Mouse (Mus musculus) heart, embryonic 13.5 days (tissue): ENCODE results near the gene Vgf. TPM values are rescaled to one million over a fixed set of nuclear protein-coding genes. Genes with fewer than 3 reads are reported as not detected.
A peak's percentile ranks its signal among the peaks of the same experiment; 100 is the strongest.

ENCODE experiments used
- ATAC-seq: fragments of 200-750 bp; cut with Nextera tagmentation; 2 replicates; pipeline ENCODE4 v1.8.0; 2017; ENCODE audit warnings: moderate TSS enrichment; ENCODE audit not compliant: insufficient number of reproducible peaks, low FRiP score, low TSS enrichment; ENCODE audit errors: extremely low read depth
- H3K27ac ChIP-seq: fragments of 300-500 bp; sonication (generic); replicated peaks from 2 replicates; pipeline ENCODE4 v1.5.1; 2015; ENCODE audit warnings: moderate library complexity, mild to moderate bottlenecking, inconsistent platforms
- H3K27me3 ChIP-seq: fragments of 300-500 bp; sonication (generic); replicated peaks from 2 replicates; pipeline ENCODE4 v1.6.1; 2015; ENCODE audit warnings: mild to moderate bottlenecking, inconsistent platforms
- H3K36me3 ChIP-seq: fragments of 300-500 bp; sonication (generic); 2 replicates; pipeline ENCODE4 v1.6.1; 2015; ENCODE audit warnings: mild to moderate bottlenecking, inconsistent platforms
- H3K4me1 ChIP-seq: fragments of 300-500 bp; sonication (generic); 2 replicates; pipeline ENCODE4 v1.6.1; 2015; ENCODE audit warnings: inconsistent platforms
- H3K4me2 ChIP-seq: fragments of 300-500 bp; sonication (generic); 2 replicates; pipeline ENCODE4 v1.6.1; 2015; ENCODE audit warnings: inconsistent platforms, mild to moderate bottlenecking, moderate library complexity
- H3K4me3 ChIP-seq: fragments of 300-500 bp; sonication (generic); 2 replicates; pipeline ENCODE4 v1.5.1; 2015; ENCODE audit warnings: moderate library complexity, mild to moderate bottlenecking, inconsistent platforms
- H3K9ac ChIP-seq: fragments of 300-500 bp; sonication (generic); 2 replicates; pipeline ENCODE4 v1.6.1; 2015; ENCODE audit warnings: inconsistent platforms, mild to moderate bottlenecking, moderate library complexity
- H3K9me3 ChIP-seq: fragments of 300-500 bp; sonication (generic); 2 replicates; pipeline ENCODE4 v1.6.1; 2016; ENCODE audit warnings: inconsistent platforms
- WGBS: fragments of 180-500 bp; shearing (Covaris S2); methylation state at CpG from one replicate; pipeline ENCODE4 v1.1.7; 2015; ENCODE audit warnings: mixed read lengths; 5-methylcytosine and 5-hydroxymethylcytosine counted together
- polyA plus RNA-seq: library from polyadenylated mRNA; unstranded; fragments of >200 nt; fragmentation: Nextera tagmentation; extraction: Ambion mirVana; gene quantifications from 2 replicates; pipeline ENCODE4 v1.2.1, GENCODE M21; 2015

Vgf gene
- polyA plus RNA-seq, 1 experiment from 2014 or later = 0.16 TPM

DNA sequence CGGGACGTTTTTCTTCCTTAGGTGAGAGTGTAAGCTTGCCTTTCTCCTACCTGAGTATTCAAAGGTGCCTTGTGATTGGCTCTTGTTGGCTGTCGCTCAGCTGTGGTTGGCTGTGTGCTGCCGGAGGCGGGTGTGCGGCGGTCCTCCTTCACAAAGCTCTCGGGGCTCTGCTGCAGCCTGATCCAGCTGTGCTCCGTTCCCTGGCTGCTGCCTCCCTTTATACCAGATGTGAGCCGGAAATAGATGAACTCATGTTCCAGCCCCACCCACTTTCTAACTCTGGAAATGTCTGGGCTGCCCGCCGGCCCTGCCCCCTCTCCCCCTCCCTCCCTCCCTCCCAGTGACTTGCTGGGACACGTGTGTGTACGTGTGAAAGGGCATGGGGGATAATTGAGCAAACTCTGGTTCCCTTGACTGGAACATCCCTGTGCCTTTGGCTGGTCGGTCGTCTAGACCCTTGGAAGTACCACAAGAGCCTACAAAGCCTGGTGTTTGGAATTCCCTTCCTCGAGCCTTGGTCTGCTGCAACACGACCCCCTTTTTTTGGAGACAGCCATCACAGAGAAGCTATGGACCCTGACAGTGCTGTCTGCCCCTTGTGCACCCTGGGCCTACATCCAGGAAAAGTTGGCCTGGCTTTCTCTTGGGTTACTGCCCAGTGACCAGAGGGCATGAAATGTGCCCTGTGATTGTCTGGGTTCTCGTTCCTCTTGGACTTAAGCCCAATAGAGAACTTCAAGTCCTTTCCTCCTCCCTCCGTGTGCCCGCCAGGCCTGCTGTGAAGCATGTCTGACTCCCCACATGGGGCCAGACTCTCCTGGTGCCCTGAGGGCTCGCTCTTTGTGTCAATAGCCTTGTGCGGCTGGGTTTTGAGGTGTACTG lies 46.1 kb downstream of the Vgf start, which contains the start of gene Serpine1:
Gene Serpine1, minus strand, starts transcription at position 190 of the 882 bp plus-strand sequence.
- Histone ChIP-seq H3K4me1 (peaks cover 41% of the 10 kb centered on the region), H3K9ac (peak within 1 kb of the TSS; percentile 72), H3K4me2 (peak within 1 kb of the TSS; percentile 71), H3K36me3 (0 out of 2 replicates have a peak, but pooled peaks cover 4% of the 10 kb centered on the region), H3K27ac (peak within 1 kb of the TSS; percentile 86), H3K9me3 (no peaks in the 10 kb centered on the region), H3K27me3 (no peaks in the 10 kb centered on the region; the same call in 1 of the 2 replicates), H3K4me3 (peak within 1 kb of the TSS; percentile 45)
- WGBS = 18% methylated on average over 23 of the region's 23 CpGs
- peak; percentile 79 for ATAC-seq

DNA sequence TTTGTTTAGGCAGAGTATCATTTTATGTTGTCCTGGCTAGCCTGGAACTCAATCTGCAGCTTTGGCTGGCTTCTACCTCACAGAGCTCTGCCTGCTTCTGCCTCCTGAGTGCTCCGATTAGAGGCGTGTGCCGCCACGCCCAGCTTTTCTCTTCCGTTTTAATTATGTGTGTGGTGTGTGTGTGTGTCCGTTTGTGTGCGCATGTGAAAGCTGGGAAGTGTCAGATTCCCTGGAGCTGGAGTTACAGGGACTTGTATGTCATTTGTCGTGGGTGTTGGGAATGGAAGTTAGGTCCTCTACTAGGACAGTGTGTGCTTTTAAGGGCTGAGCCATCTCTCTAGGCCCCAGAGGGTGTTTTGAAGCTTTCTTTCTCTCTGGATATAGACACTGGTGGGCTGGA lies 46.9 kb downstream of the Vgf start:
- no peak for ATAC-seq
- H3K36me3 ChIP-seq = no peaks in the 10 kb centered on the region
- no peak overlapping the region for H3K27ac ChIP-seq
- H3K27me3 ChIP-seq = no peaks in the 10 kb centered on the region
- peaks cover 49% of the 10 kb centered on the region for H3K4me1 ChIP-seq
- 94% methylated on average over 8 of the region's 8 CpGs for WGBS
- no peaks in the 10 kb centered on the region for H3K9me3 ChIP-seq
- no peak overlapping the region for H3K9ac ChIP-seq
- no peak overlapping the region for H3K4me2 ChIP-seq
- no peak overlapping the region for H3K4me3 ChIP-seq

DNA sequence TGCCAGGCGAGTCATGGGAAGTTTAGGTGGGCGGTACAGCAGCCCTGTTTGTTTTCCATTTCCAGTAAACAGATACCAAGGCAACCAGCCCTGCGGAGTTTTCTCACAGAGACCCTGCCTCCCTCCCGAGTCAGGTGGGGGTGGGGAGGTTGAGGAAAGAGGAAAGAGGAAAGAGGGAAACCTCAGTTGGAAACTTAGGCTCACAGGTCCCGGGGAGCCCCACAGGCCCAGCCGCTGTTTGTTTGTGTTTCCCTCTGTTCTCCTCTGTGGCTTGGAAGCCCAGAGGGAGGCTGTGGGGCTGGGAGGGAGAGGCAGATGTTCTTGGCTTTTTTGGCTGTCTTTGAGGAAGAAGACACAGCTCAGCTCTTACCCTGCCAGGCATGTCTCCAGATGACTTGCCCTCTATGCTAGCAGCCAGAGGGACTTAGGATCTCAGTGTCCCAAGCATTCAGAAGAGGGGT lies 48.0 kb downstream of the Vgf start:
- no peak for ATAC-seq
- H3K36me3 ChIP-seq = no peaks in the 10 kb centered on the region
- H3K27me3 ChIP-seq = no peaks in the 10 kb centered on the region
- H3K9ac ChIP-seq = peak overlapping the region; percentile 24; the same call in 1 of the 2 replicates
- H3K4me2 ChIP-seq = no peak overlapping the region
- 0 out of 2 replicates have a peak overlapping the region, but pooled peaks have one; percentile 17 for H3K27ac ChIP-seq
- H3K9me3 ChIP-seq = no peaks in the 10 kb centered on the region
- no peak overlapping the region for H3K4me3 ChIP-seq
- H3K4me1 ChIP-seq = peaks cover 60% of the 10 kb centered on the region
- 28% methylated on average over 6 of the region's 6 CpGs for WGBS

DNA sequence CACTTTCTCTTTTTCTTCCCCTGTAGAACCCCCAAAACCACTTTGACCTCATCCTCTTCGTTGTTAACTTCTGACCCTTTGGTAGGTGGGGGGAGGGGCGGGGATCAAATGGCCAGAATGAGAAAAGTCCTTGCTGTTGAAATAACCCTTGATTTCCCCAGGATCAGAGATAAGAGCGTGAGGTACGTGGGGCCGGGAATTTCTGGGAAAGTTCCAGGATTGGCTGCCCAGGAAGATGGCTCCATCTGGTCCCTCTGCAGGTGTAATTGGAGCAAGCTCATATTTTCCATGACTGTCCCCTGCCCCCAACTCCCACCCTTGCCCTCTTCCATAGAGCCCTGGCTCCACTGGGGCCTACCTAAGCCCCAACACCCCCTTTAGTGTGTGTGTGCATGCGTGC lies 49.5 kb downstream of the Vgf start:
- Histone ChIP-seq H3K27ac (peak overlapping the region; percentile 94), H3K9ac (peak overlapping the region; percentile 64; the same call in 1 of the 2 replicates)

DNA sequence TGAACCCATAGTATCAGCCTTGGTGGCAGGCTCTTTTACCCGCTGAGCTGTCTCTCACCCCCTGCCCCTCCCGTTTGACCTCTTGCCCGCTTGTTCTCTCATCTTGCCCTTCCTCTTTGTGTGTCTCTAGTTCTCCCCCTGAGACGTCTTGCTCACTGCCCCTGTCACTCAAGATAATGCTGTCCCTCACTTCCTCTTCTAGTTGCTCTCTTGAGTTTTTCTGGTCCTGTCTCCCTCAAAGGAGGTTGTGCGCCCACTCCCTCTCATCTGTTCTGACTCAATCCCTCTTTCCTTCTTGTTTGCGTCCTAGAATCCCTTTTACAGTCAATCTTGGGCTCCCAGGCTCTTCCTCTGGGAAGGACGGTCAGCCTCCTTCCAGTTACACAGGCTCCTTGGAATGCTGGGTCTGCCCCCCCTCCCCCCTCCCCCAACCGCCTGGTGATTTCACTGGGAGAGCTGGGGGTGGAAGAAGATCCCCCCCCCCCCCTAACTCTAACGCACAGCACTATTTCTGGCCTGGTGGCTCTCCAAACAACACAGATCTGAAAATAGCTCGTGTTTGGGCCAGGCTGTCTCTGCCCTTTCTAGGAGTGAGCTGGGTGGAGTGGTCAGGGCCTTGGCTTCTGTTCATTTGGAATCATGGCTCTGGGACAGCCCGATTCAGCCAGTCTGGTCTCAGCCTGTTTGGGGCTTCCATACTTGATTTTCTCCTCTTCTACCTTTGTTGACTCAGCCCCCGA lies 50.2 kb downstream of the Vgf start:
- H3K9me3 ChIP-seq = no peaks in the 10 kb centered on the region
- no peaks in the 10 kb centered on the region for H3K36me3 ChIP-seq
- H3K27me3 ChIP-seq = no peaks in the 10 kb centered on the region
- ATAC-seq = peak; percentile 35; the same call in 1 of the 2 replicates
- H3K27ac ChIP-seq = peak overlapping the region; percentile 94
- 15% methylated on average over 12 of the region's 12 CpGs for WGBS
- H3K9ac ChIP-seq = peak overlapping the region; percentile 64
- peak overlapping the region; percentile 18; the same call in 1 of the 2 replicates for H3K4me2 ChIP-seq
- H3K4me1 ChIP-seq = peaks cover 74% of the 10 kb centered on the region
- H3K4me3 ChIP-seq = no peak overlapping the region

More for the DNA sequence above, 49.5 kb downstream of the Vgf start:
- ATAC-seq = no peak
- H3K36me3 ChIP-seq = no peaks in the 10 kb centered on the region
- H3K4me3 ChIP-seq = no peak overlapping the region
- H3K9me3 ChIP-seq = no peaks in the 10 kb centered on the region
- no peaks in the 10 kb centered on the region for H3K27me3 ChIP-seq
- H3K4me1 ChIP-seq = peaks cover 72% of the 10 kb centered on the region
- 40% methylated on average over 6 of the region's 6 CpGs for WGBS
- no peak overlapping the region for H3K4me2 ChIP-seq

DNA sequence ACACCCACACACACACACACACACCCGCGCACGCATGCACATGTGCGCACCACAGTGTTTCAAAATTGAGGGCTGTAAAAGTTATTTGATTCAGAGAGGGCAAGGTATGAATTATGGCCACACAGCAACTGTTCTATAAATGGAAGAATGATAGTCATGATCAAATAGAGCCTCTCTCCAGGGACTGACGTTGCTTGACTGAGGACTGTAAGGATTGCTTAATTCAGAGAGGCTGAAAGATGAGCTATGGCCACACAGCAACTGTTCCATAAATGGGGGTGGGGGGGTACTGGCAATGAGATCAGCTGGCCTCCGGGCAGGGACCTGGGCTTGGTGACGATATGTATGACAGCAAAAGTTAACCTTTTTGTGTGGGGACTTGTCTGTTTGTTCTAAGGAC lies 51.0 kb downstream of the Vgf start:
- no peaks in the 10 kb centered on the region for H3K36me3 ChIP-seq
- peak overlapping the region; percentile 94 for H3K27ac ChIP-seq
- no peak for ATAC-seq
- 78% methylated on average over 7 of the region's 7 CpGs for WGBS
- no peak overlapping the region for H3K4me3 ChIP-seq
- no peak overlapping the region for H3K4me2 ChIP-seq
- H3K27me3 ChIP-seq = no peaks in the 10 kb centered on the region
- no peak overlapping the region for H3K9ac ChIP-seq
- no peaks in the 10 kb centered on the region for H3K9me3 ChIP-seq
- peaks cover 67% of the 10 kb centered on the region for H3K4me1 ChIP-seq

DNA sequence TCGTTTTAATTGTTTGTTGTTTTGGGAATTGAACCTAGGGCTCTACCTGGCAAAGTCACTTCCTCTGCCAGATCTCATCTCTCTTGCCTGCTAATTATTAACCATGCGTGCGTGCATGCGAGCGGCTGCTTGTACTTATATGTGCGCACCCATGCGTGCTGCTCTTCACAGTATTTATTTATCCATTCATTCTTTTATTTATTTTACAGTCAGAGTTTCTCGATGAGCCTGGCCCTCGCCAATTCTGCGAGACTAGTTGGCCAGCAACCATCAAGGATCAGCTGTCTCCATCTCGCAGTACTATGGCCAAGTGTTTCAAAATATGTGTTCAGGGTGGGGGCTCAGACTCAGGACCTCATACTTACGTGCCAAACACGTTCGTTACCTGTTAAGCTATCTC lies 51.8 kb downstream of the Vgf start:
- H3K9ac ChIP-seq = no peak overlapping the region
- no peaks in the 10 kb centered on the region for H3K9me3 ChIP-seq
- peak overlapping the region; percentile 94 for H3K27ac ChIP-seq
- no peaks in the 10 kb centered on the region for H3K36me3 ChIP-seq
- no peak overlapping the region for H3K4me3 ChIP-seq
- peaks cover 61% of the 10 kb centered on the region for H3K4me1 ChIP-seq
- no peaks in the 10 kb centered on the region for H3K27me3 ChIP-seq
- H3K4me2 ChIP-seq = no peak overlapping the region
- WGBS = 79% methylated on average over 14 of the region's 14 CpGs
- no peak for ATAC-seq

DNA sequence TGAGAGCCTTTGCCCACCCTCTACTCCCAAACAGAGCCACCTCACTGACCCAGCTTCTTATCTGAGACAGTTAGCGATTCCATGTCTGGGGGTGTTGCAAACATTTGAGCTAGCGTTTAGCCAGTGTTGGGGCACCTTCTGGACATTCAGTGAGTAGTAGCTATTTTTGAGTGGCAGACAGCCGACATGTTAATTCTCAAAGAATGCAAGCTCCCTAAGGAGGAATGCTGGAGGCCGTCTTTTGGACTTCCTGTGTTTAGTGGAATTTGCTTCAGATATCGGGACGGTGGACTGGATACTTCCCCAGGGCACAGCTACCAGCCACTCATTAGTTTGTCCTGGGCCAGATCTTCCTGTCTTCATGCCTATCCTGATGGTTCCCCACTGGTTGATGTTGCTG lies 52.4 kb downstream of the Vgf start:
- Histone ChIP-seq H3K9me3 (no peaks in the 10 kb centered on the region), H3K4me3 (no peak overlapping the region), H3K27me3 (no peaks in the 10 kb centered on the region), H3K27ac (peak overlapping the region; percentile 94), H3K9ac (no peak overlapping the region), H3K36me3 (no peaks in the 10 kb centered on the region), H3K4me1 (peaks cover 61% of the 10 kb centered on the region), H3K4me2 (no peak overlapping the region)
- no peak for ATAC-seq
- 11% methylated on average over 6 of the region's 6 CpGs for WGBS

DNA sequence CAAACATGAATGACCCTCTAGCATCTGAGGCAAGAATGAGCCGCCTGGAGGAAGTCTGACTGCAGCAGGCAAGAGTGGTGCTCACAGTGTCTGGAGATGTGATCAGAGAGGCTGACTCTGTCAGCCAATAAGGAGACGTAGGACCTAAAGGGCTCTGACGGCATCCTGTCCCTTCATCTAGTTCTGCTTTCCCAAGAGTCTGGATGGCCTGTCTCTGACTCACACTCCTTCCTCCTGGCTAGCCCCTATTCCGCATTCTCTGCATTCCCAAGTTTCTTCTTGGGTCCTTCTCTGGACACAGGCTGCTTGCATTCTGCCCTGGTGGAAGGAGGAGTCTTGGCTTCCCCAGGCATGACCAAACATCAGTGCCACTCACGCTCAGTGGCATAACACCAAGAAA lies 53.7 kb downstream of the Vgf start:
- no peak overlapping the region for H3K4me3 ChIP-seq
- no peaks in the 10 kb centered on the region for H3K36me3 ChIP-seq
- H3K4me2 ChIP-seq = no peak overlapping the region
- no peaks in the 10 kb centered on the region for H3K9me3 ChIP-seq
- H3K27me3 ChIP-seq = no peaks in the 10 kb centered on the region
- no peak overlapping the region for H3K9ac ChIP-seq
- H3K27ac ChIP-seq = peak overlapping the region; percentile 94
- peaks cover 54% of the 10 kb centered on the region for H3K4me1 ChIP-seq
- ATAC-seq = no peak
- whole genome bisulfite sequencing = 39% methylated on average over 5 of the region's 5 CpGs
